Mouse (Mus musculus) midbrain, embryonic 16.5 days (tissue): Measurements from ENCODE around the gene Polr2f. TPM values are rescaled to one million over a fixed set of nuclear protein-coding genes. Genes with fewer than 3 reads are reported as not detected.
A peak's percentile ranks its signal among the peaks of the same experiment; 100 is the strongest.

Source experiments
- ATAC-seq: fragments of 200-750 bp; cut with Nextera tagmentation; 2 replicates; pipeline ENCODE4 v1.8.0; 2017; ENCODE audit warnings: moderate TSS enrichment
- H3K27ac ChIP-seq: fragments of 300-500 bp; sonication (generic); 2 replicates; pipeline ENCODE4 v1.5.1; 2014; ENCODE audit warnings: mild to moderate bottlenecking, low read length, mixed read lengths
- H3K27me3 ChIP-seq: fragments of 300-500 bp; sonication (generic); 2 replicates; pipeline ENCODE4 v1.6.1; 2014; ENCODE audit warnings: low read depth, low read length, mixed read lengths; ENCODE audit not compliant: control insufficient read depth, insufficient read depth
- H3K36me3 ChIP-seq: fragments of 300-500 bp; sonication (generic); 2 replicates; pipeline ENCODE4 v1.6.1; 2014; ENCODE audit warnings: mild to moderate bottlenecking, low read length, moderate library complexity, mixed read lengths; ENCODE audit not compliant: control insufficient read depth, insufficient read depth
- H3K4me1 ChIP-seq: fragments of 300-500 bp; sonication (generic); 2 replicates; pipeline ENCODE4 v1.6.1; 2014; ENCODE audit warnings: mild to moderate bottlenecking, low read length, mixed read lengths; ENCODE audit not compliant: control insufficient read depth, insufficient read depth
- H3K4me2 ChIP-seq: fragments of 300-500 bp; sonication (generic); 2 replicates; pipeline ENCODE4 v1.6.1; 2014; ENCODE audit warnings: mild to moderate bottlenecking, low read length, mixed read lengths
- H3K4me3 ChIP-seq: fragments of 300-500 bp; sonication (generic); 2 replicates; pipeline ENCODE4 v1.5.1; 2014; ENCODE audit warnings: low read depth, mild to moderate bottlenecking, low read length, moderate library complexity, mixed read lengths
- H3K9ac ChIP-seq: fragments of 300-500 bp; sonication (generic); 2 replicates; pipeline ENCODE4 v1.6.1; 2014; ENCODE audit warnings: low read depth, low read length, mixed read lengths
- H3K9me3 ChIP-seq: fragments of 300-500 bp; sonication (generic); replicated peaks from 2 replicates; pipeline ENCODE4 v1.6.1; 2014; ENCODE audit warnings: mild to moderate bottlenecking, low read length, mixed read lengths; ENCODE audit not compliant: control insufficient read depth, poor library complexity, severe bottlenecking
- WGBS: fragments of 180-500 bp; shearing (Covaris S2); extraction: QIAGEN DNeasy Blood & Tissue Kit; methylation state at CpG from one replicate; pipeline ENCODE4 v1.1.7; 2014; 5-methylcytosine and 5-hydroxymethylcytosine counted together
- polyA plus RNA-seq: library from polyadenylated mRNA; unstranded; fragments of >200 nt; fragmentation: Nextera tagmentation; extraction: Ambion mirVana; gene quantifications from 2 replicates; pipeline ENCODE4 v1.2.1, GENCODE M21; 2015

Gene Polr2f
- polyA plus RNA-seq, 1 experiment from 2014 or later: 266 TPM

- Histone ChIP-seq H3K9me3 (no peaks in the 10 kb centered on the region), H3K27ac (no peak overlapping the region), H3K4me2 (no peak overlapping the region), H3K4me1 (peaks cover 20% of the 10 kb centered on the region), H3K9ac (no peak overlapping the region), H3K36me3 (peaks cover 4% of the 10 kb centered on the region; the same call in 1 of the 2 replicates), H3K4me3 (no peak overlapping the region), H3K27me3 (no peaks in the 10 kb centered on the region)
- no peak for ATAC-seq
- WGBS: 62% methylated on average over 10 of the region's 10 CpGs
Measured at GRCm38 (mm10) chr15:79139640-79140039, 1.2 kb upstream of the Polr2f start.

GRCm38 (mm10) chr15:79141566-79141917, 733 bp downstream of the Polr2f start:
- H3K4me2 ChIP-seq: peak overlapping the region; percentile 77
- H3K4me3 ChIP-seq: peak overlapping the region; percentile 91
- ATAC-seq: no peak; the same call in none of the 2 replicates
- peaks cover 11% of the 10 kb centered on the region for H3K36me3 ChIP-seq
- WGBS: under 1% methylated on average over 7 of the region's 7 CpGs
- no peaks in the 10 kb centered on the region for H3K27me3 ChIP-seq
- H3K9ac ChIP-seq: peak overlapping the region; percentile 77
- H3K9me3 ChIP-seq: no peaks in the 10 kb centered on the region
- peaks cover 20% of the 10 kb centered on the region for H3K4me1 ChIP-seq
- H3K27ac ChIP-seq: peak overlapping the region; percentile 37; the same call in 1 of the 2 replicates

GRCm38 (mm10) chr15:79143316-79143715, 2.5 kb downstream of the Polr2f start:
- WGBS: 90% methylated on average over 12 of the region's 12 CpGs
- H3K9me3 ChIP-seq: no peaks in the 10 kb centered on the region
- no peak overlapping the region for H3K27ac ChIP-seq
- no peak for ATAC-seq
- peaks cover 26% of the 10 kb centered on the region for H3K36me3 ChIP-seq
- H3K4me2 ChIP-seq: no peak overlapping the region
- H3K9ac ChIP-seq: no peak overlapping the region
- no peaks in the 10 kb centered on the region for H3K27me3 ChIP-seq
- H3K4me1 ChIP-seq: peaks cover 20% of the 10 kb centered on the region
- no peak overlapping the region for H3K4me3 ChIP-seq

- Histone ChIP-seq H3K9ac (no peak overlapping the region), H3K36me3 (peaks cover 26% of the 10 kb centered on the region), H3K27me3 (no peaks in the 10 kb centered on the region), H3K27ac (no peak overlapping the region), H3K4me2 (no peak overlapping the region), H3K4me3 (no peak overlapping the region), H3K4me1 (peaks cover 20% of the 10 kb centered on the region), H3K9me3 (no peaks in the 10 kb centered on the region)
- ATAC-seq: no peak
- WGBS: 88% methylated on average over 8 of the region's 8 CpGs
Measured at GRCm38 (mm10) chr15:79144021-79144420, 3.2 kb downstream of the Polr2f start.

DNA sequence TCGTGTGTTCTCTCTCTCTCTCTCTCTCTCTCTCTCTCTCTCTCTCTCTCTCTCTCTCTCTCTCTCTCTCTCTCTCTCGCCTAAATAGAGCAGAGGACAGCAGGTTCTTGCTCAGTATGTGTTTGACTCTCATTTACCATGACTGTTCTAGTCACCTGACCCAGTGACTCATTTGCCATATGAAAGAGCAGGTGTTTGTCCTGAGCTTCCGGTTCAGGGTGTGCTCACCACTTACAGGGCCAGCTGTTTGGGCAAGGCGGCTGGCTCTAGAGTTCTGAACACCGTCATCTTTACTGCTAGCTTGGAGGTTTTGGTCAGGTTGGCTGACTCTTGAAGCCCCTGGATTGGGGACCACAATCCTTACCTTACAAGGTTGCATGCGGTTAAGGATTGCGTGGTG, 4.7 kb downstream of the Polr2f start:
- Histone ChIP-seq H3K4me3 (no peak overlapping the region), H3K27ac (no peak overlapping the region), H3K4me1 (peaks cover 12% of the 10 kb centered on the region), H3K9me3 (no peaks in the 10 kb centered on the region), H3K27me3 (no peaks in the 10 kb centered on the region), H3K36me3 (peaks cover 31% of the 10 kb centered on the region), H3K4me2 (no peak overlapping the region), H3K9ac (no peak overlapping the region)
- 92% methylated on average over 7 of the region's 7 CpGs for WGBS
- no peak for ATAC-seq

GRCm38 (mm10) chr15:79148533-79148932, 7.7 kb downstream of the Polr2f start:
- no peak overlapping the region for H3K4me2 ChIP-seq
- H3K4me1 ChIP-seq: peaks cover 9% of the 10 kb centered on the region; the same call in 1 of the 2 replicates
- H3K36me3 ChIP-seq: peaks cover 38% of the 10 kb centered on the region
- H3K9ac ChIP-seq: no peak overlapping the region
- no peak overlapping the region for H3K27ac ChIP-seq
- 49% methylated on average over 7 of the region's 7 CpGs for WGBS
- no peak for ATAC-seq
- H3K27me3 ChIP-seq: no peaks in the 10 kb centered on the region
- no peak overlapping the region for H3K4me3 ChIP-seq
- no peaks in the 10 kb centered on the region for H3K9me3 ChIP-seq

- 26% methylated on average over 8 of the region's 8 CpGs for WGBS
- Histone ChIP-seq H3K9ac (peak overlapping the region; percentile 40; the same call in 1 of the 2 replicates), H3K4me3 (no peak overlapping the region), H3K4me2 (no peak overlapping the region), H3K36me3 (peaks cover 24% of the 10 kb centered on the region), H3K27ac (peak overlapping the region; percentile 84), H3K4me1 (peaks cover 9% of the 10 kb centered on the region; the same call in 1 of the 2 replicates), H3K9me3 (no peaks in the 10 kb centered on the region), H3K27me3 (no peaks in the 10 kb centered on the region)
- peak; percentile 34; the same call in 1 of the 2 replicates for ATAC-seq
Measured at GRCm38 (mm10) chr15:79151881-79152280, 11.1 kb downstream of the Polr2f start.

- ATAC-seq: no peak
- Histone ChIP-seq H3K4me2 (no peak overlapping the region), H3K4me3 (no peak overlapping the region), H3K27me3 (no peaks in the 10 kb centered on the region), H3K36me3 (peaks cover 16% of the 10 kb centered on the region), H3K9ac (no peak overlapping the region), H3K9me3 (no peaks in the 10 kb centered on the region), H3K4me1 (peaks cover 9% of the 10 kb centered on the region; the same call in 1 of the 2 replicates), H3K27ac (peak overlapping the region; percentile 84)
- 52% methylated on average over 6 of the region's 6 CpGs for WGBS
Measured at GRCm38 (mm10) chr15:79152709-79153108, 11.9 kb downstream of the Polr2f start.

- WGBS: 25% methylated on average over 3 of the region's 3 CpGs
- H3K27me3 ChIP-seq: no peaks in the 10 kb centered on the region; the same call in 1 of the 2 replicates
- no peak overlapping the region for H3K4me3 ChIP-seq
- no peak overlapping the region for H3K4me2 ChIP-seq
- no peak overlapping the region for H3K9ac ChIP-seq
- peaks cover 9% of the 10 kb centered on the region; the same call in 1 of the 2 replicates for H3K4me1 ChIP-seq
- H3K9me3 ChIP-seq: no peaks in the 10 kb centered on the region
- no peak overlapping the region for H3K27ac ChIP-seq
- no peak for ATAC-seq
- H3K36me3 ChIP-seq: peaks cover 6% of the 10 kb centered on the region; the same call in 1 of the 2 replicates
Measured at GRCm38 (mm10) chr15:79155572-79155971, 14.8 kb downstream of the Polr2f start.
